Mouse (Mus musculus): ENCODE data around the gene Il18rap. TPM values are rescaled to one million over a fixed set of nuclear protein-coding genes. Genes with fewer than 3 reads are reported as not detected.

Il18rap gene
- polyA plus RNA-seq (2012; ENCODE audit: insufficient read depth, insufficient read length, low replicate concordance, missing spikeins): not detected in 2 replicates

GRCm38 (mm10) chr1:40514851-40515585, at the start of gene Il18rap:
Gene Il18rap, plus strand, starts transcription at chr1:40515362.
- TF ChIP-seq CTCF (IDR thresholded peaks at IDR 0.05; ENCODE audit: insufficient read depth, low read depth, low read length) (no peak), POLR2A (IDR thresholded peaks at IDR 0.05; ENCODE audit: insufficient read depth, low read depth, low read length) (no peak)
- no peaks in the 10 kb centered on the region for H3K4me1 ChIP-seq (ENCODE audit: control insufficient read depth, insufficient read depth, low read length)

DNA sequence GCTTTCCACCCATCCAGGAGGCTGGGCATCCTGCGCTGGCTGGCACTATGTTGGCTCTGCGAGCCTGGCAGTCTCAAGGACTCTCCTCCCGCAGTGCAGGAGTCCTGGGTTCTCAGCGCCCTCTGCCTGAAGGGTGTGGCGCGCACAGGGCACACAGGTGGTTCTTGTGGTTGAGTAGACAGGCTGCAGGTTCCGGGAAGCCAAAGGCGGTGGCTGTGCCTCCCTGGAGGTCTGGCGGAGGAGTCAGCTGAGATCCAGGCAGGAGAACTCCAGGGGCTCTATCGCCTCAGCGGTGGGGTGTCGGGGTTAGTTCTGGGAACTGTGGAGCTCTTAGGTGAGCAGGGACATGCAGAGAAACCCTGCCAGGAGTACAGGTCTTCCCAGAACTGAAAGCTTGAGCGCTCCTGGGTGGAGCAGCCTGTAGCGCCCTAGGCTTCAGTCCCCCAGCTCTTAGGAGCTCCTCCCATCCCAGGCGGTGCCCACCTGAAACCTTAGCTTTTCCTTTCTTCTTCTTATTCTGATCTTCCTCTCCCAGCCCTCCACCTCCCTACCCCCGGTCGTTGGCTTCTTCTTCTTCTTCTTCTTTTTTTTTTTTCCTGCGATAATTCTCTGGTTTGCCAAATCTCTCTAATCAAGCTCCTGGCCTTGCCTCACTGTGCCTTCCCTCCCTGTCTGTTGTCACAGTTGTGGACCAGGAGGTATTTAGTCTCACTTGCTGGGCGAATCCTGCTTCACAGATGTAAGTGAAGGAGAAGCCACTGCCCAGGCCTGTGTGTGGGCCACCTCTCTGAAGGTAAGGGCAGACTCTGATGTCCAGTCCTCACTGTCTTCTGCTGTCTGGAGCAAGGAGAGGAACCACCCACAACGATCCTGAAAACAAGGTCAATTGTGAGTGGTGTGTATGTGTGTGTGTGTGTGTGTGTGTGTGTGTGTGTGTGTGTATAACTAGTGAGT, 49.4 kb upstream of the Il18rap start, which contains the start of gene Il18r1:
Gene Il18r1 (plus strand): TSS at position 76 of the 954 bp plus-strand sequence.
- TF ChIP-seq POLR2A (IDR thresholded peaks at IDR 0.05; ENCODE audit: insufficient read depth, low read depth, low read length) (no peak), CTCF (IDR thresholded peaks at IDR 0.05; ENCODE audit: insufficient read depth, low read depth, low read length) (no peak)
- WGBS: 48% methylated on average over 20 of the region's 20 CpGs

More at GRCm38 (mm10) chr1:40514851-40515585, at the start of gene Il18rap:
- H3K4me3 ChIP-seq (ENCODE audit: insufficient read depth, low read depth, low read length): no peak within 1 kb of the TSS
- WGBS: 6% methylated on average over 9 of the region's 9 CpGs
- no peak within 1 kb of the TSS for H3K27ac ChIP-seq (ENCODE audit: insufficient read depth, low read depth, low read length)

DNA sequence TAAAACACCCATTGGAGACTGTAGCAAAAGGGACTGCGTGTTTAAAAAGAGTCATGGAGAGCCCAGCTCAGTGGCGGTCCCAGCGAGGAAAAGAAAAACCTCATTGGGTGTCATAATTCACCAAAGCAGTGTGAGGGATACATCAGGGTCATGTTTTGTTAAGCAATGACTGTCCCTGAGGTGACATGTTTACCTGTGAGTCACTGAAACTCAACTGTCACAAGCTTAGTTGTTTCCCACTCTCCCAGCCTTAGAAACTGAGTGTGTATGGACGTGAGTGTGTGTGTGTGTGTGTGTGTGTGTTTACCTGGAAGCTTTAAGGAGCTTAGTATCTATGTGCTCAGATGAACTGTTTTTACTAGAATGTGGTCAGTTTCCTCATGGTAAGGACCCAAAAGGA, 47.9 kb upstream of the Il18rap start:
- WGBS: 93% methylated on average over 4 of the region's 4 CpGs
- Histone ChIP-seq H3K4me1 (ENCODE audit: control insufficient read depth, insufficient read depth, low read length) (no peaks in the 10 kb centered on the region), H3K4me3 (ENCODE audit: insufficient read depth, low read depth, low read length) (no peak overlapping the region), H3K27ac (ENCODE audit: insufficient read depth, low read depth, low read length) (no peak overlapping the region)
- TF ChIP-seq CTCF (IDR thresholded peaks at IDR 0.05; ENCODE audit: insufficient read depth, low read depth, low read length) (no peak), POLR2A (IDR thresholded peaks at IDR 0.05; ENCODE audit: insufficient read depth, low read depth, low read length) (no peak)

More for the DNA sequence above, 49.4 kb upstream of the Il18rap start, which contains the start of gene Il18r1:
- H3K4me1 ChIP-seq (ENCODE audit: control insufficient read depth, insufficient read depth, low read length): no peaks in the 10 kb centered on the region
- H3K4me3 ChIP-seq (ENCODE audit: insufficient read depth, low read depth, low read length): no peak within 1 kb of the TSS
- H3K27ac ChIP-seq (ENCODE audit: insufficient read depth, low read depth, low read length): no peak within 1 kb of the TSS

GRCm38 (mm10) chr1:40468805-40469204, 46.4 kb upstream of the Il18rap start:
- H3K4me3 ChIP-seq (ENCODE audit: insufficient read depth, low read depth, low read length): no peak overlapping the region
- H3K4me1 ChIP-seq (ENCODE audit: control insufficient read depth, insufficient read depth, low read length): no peaks in the 10 kb centered on the region
- no peak overlapping the region for H3K27ac ChIP-seq (ENCODE audit: insufficient read depth, low read depth, low read length)
- TF ChIP-seq POLR2A (IDR thresholded peaks at IDR 0.05; ENCODE audit: insufficient read depth, low read depth, low read length): no peak
- no peak for TF ChIP-seq CTCF (IDR thresholded peaks at IDR 0.05; ENCODE audit: insufficient read depth, low read depth, low read length)
- 83% methylated on average over 2 of the region's 2 CpGs for WGBS

DNA sequence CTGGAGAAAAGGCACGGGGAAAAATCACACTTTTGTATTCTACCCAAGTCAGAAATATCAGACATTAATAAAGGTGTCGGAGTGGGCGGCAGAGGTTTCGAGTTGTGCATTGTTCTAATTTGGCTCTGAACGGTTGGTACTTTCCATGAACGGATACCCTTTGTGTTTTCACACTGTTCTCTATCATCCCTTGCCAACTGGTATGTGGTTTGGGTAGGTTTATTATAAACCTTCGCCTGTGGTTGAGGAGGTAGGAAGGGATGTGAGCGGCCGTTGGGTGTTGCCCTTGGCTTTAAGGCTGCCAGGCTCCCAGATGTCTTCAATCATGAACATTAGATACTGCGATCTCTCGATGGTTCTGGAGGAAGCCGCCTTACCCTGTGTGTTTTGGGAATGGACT, 45.3 kb upstream of the Il18rap start:
- Histone ChIP-seq H3K4me3 (ENCODE audit: insufficient read depth, low read depth, low read length) (no peak overlapping the region), H3K4me1 (ENCODE audit: control insufficient read depth, insufficient read depth, low read length) (no peaks in the 10 kb centered on the region), H3K27ac (ENCODE audit: insufficient read depth, low read depth, low read length) (no peak overlapping the region)
- TF ChIP-seq POLR2A (IDR thresholded peaks at IDR 0.05; ENCODE audit: insufficient read depth, low read depth, low read length) (no peak), CTCF (IDR thresholded peaks at IDR 0.05; ENCODE audit: insufficient read depth, low read depth, low read length) (no peak)
- WGBS: 82% methylated on average over 12 of the region's 12 CpGs

- H3K4me3 ChIP-seq (ENCODE audit: insufficient read depth, low read depth, low read length): no peak overlapping the region
- no peak for TF ChIP-seq POLR2A (IDR thresholded peaks at IDR 0.05; ENCODE audit: insufficient read depth, low read depth, low read length)
- no peak for TF ChIP-seq CTCF (IDR thresholded peaks at IDR 0.05; ENCODE audit: insufficient read depth, low read depth, low read length)
- no peak overlapping the region for H3K27ac ChIP-seq (ENCODE audit: insufficient read depth, low read depth, low read length)
- H3K4me1 ChIP-seq (ENCODE audit: control insufficient read depth, insufficient read depth, low read length): no peaks in the 10 kb centered on the region
- 98% methylated on average over 1 of the region's 1 CpGs for WGBS
Observed at GRCm38 (mm10) chr1:40472401-40472800, 42.8 kb upstream of the Il18rap start.

GRCm38 (mm10) chr1:40473640-40474039, 41.5 kb upstream of the Il18rap start:
- H3K4me3 ChIP-seq (ENCODE audit: insufficient read depth, low read depth, low read length): no peak overlapping the region
- TF ChIP-seq POLR2A (IDR thresholded peaks at IDR 0.05; ENCODE audit: insufficient read depth, low read depth, low read length) (no peak), CTCF (IDR thresholded peaks at IDR 0.05; ENCODE audit: insufficient read depth, low read depth, low read length) (no peak)
- 88% methylated on average over 4 of the region's 4 CpGs for WGBS
- no peaks in the 10 kb centered on the region for H3K4me1 ChIP-seq (ENCODE audit: control insufficient read depth, insufficient read depth, low read length)
- H3K27ac ChIP-seq (ENCODE audit: insufficient read depth, low read depth, low read length): no peak overlapping the region

- Histone ChIP-seq H3K4me1 (ENCODE audit: control insufficient read depth, insufficient read depth, low read length) (no peaks in the 10 kb centered on the region), H3K27ac (ENCODE audit: insufficient read depth, low read depth, low read length) (no peak overlapping the region), H3K4me3 (ENCODE audit: insufficient read depth, low read depth, low read length) (no peak overlapping the region)
- no peak for TF ChIP-seq CTCF (IDR thresholded peaks at IDR 0.05; ENCODE audit: insufficient read depth, low read depth, low read length)
- TF ChIP-seq POLR2A (IDR thresholded peaks at IDR 0.05; ENCODE audit: insufficient read depth, low read depth, low read length): no peak
- 94% methylated on average over 5 of the region's 5 CpGs for WGBS
Observed at GRCm38 (mm10) chr1:40474336-40474735, 40.8 kb upstream of the Il18rap start.
